Mouse (Mus musculus) intestine, embryonic 14.5 days (tissue): ENCODE measurements around the gene Vmn1r29. TPM values are rescaled to one million over a fixed set of nuclear protein-coding genes. Genes with fewer than 3 reads are reported as not detected.
"Not testable (repeated sequence)": the region's sequence is repeated elsewhere in the genome, so short reads cannot be mapped to it uniquely, and the experiment has no call there.

Experiments
- ATAC-seq: fragments of 200-750 bp; cut with Nextera tagmentation; replicated peaks from 2 replicates; pipeline ENCODE4 v1.8.0; 2017; ENCODE audit warnings: low read depth, moderate number of reproducible peaks, moderate TSS enrichment, moderate library complexity; ENCODE audit not compliant: low FRiP score, low TSS enrichment
- DNase-seq: peaks from one replicate; pipeline ENCODE4 v3.0.0-alpha.2; 2018; ENCODE audit warnings: low spot score
- H3K27ac ChIP-seq: fragments of 300-500 bp; sonication (generic); 2 replicates; pipeline ENCODE4 v1.5.1; 2014; ENCODE audit warnings: low read depth, mild to moderate bottlenecking, control low read depth
- H3K27me3 ChIP-seq: fragments of 300-500 bp; sonication (generic); replicated peaks from 2 replicates; pipeline ENCODE4 v1.6.1; 2014; ENCODE audit warnings: low read length, control low read depth; ENCODE audit not compliant: control insufficient read depth, insufficient read depth
- H3K36me3 ChIP-seq: fragments of 300-500 bp; sonication (generic); 2 replicates; pipeline ENCODE4 v1.6.1; 2014; ENCODE audit warnings: low read length, control low read depth; ENCODE audit not compliant: control insufficient read depth, insufficient read depth
- H3K4me1 ChIP-seq: fragments of 300-500 bp; sonication (generic); replicated peaks from 2 replicates; pipeline ENCODE4 v1.6.1; 2014; ENCODE audit warnings: low read length, control low read depth, mixed read lengths; ENCODE audit not compliant: control insufficient read depth, insufficient read depth
- H3K4me2 ChIP-seq: fragments of 300-500 bp; sonication (generic); 2 replicates; pipeline ENCODE4 v1.6.1; 2014; ENCODE audit warnings: low read length
- H3K4me3 ChIP-seq: fragments of 300-500 bp; sonication (generic); 2 replicates; pipeline ENCODE4 v1.5.1; 2014; ENCODE audit warnings: low read depth, low read length, control low read depth, mixed read lengths
- H3K9ac ChIP-seq: fragments of 300-500 bp; sonication (generic); 2 replicates; pipeline ENCODE4 v1.6.1; 2014; ENCODE audit warnings: mild to moderate bottlenecking, low read length
- H3K9me3 ChIP-seq: fragments of 300-500 bp; sonication (generic); 2 replicates; pipeline ENCODE4 v1.6.1; 2016; ENCODE audit warnings: low read length, control low read depth; ENCODE audit not compliant: control insufficient read depth
- WGBS: fragments of 180-500 bp; shearing (Covaris S2); extraction: QIAGEN DNeasy Blood & Tissue Kit; methylation state at CpG from one replicate; pipeline ENCODE4 v1.1.7; 2014; 5-methylcytosine and 5-hydroxymethylcytosine counted together
- polyA plus RNA-seq: library from polyadenylated mRNA; unstranded; fragments of >200 nt; fragmentation: Nextera tagmentation; extraction: Ambion mirVana; gene quantifications from 2 replicates; pipeline ENCODE4 v1.2.1, GENCODE M21; 2014

Gene Vmn1r29
- not detected in 2 replicates for polyA plus RNA-seq

- DNase-seq (no peak), ATAC-seq (no peak)
- no peaks in the 10 kb centered on the region for H3K4me1 ChIP-seq
- no peak within 1 kb of the TSS for H3K4me3 ChIP-seq
- H3K36me3 ChIP-seq, result no peaks in the 10 kb centered on the region
- H3K27me3 ChIP-seq, result no peaks in the 10 kb centered on the region
- H3K9me3 ChIP-seq, result no peaks in the 10 kb centered on the region
- no peak within 1 kb of the TSS for H3K9ac ChIP-seq
- no peak within 1 kb of the TSS for H3K27ac ChIP-seq
- no peak within 1 kb of the TSS for H3K4me2 ChIP-seq
Observed at GRCm38 (mm10) chr6:58301249-58301648, at the start of gene Vmn1r29. Gene Vmn1r29 (plus strand): TSS chr6:58301549.

- H3K27me3 ChIP-seq, result no peaks in the 10 kb centered on the region
- no peak for ATAC-seq
Observed at GRCm38 (mm10) chr6:58261737-58262136, 39.6 kb upstream of the Vmn1r29 start, which contains the start of gene Vmn1r28. Gene Vmn1r28 (plus strand): TSS chr6:58262037.

GRCm38 (mm10) chr6:58279661-58280060 is 21.7 kb upstream of the Vmn1r29 start:
- not testable (repeated sequence) for H3K9ac ChIP-seq, ATAC-seq, H3K4me2 ChIP-seq, H3K9me3 ChIP-seq, DNase-seq, H3K27me3 ChIP-seq, H3K36me3 ChIP-seq, H3K4me1 ChIP-seq, H3K27ac ChIP-seq, H3K4me3 ChIP-seq
- WGBS, result 94% methylated on average over 1 of the region's 1 CpGs

More at GRCm38 (mm10) chr6:58261737-58262136, 39.6 kb upstream of the Vmn1r29 start, which contains the start of gene Vmn1r28:
- Histone ChIP-seq H3K9ac (no peak within 1 kb of the TSS), H3K4me3 (no peak within 1 kb of the TSS), H3K27ac (no peak within 1 kb of the TSS), H3K4me2 (no peak within 1 kb of the TSS), H3K4me1 (no peaks in the 10 kb centered on the region), H3K9me3 (no peaks in the 10 kb centered on the region), H3K36me3 (no peaks in the 10 kb centered on the region)
- 89% methylated on average over 1 of the region's 1 CpGs for WGBS
- no peak for DNase-seq

- Histone ChIP-seq H3K9ac (no peak overlapping the region), H3K4me1 (no peaks in the 10 kb centered on the region), H3K4me3 (no peak overlapping the region), H3K27ac (no peak overlapping the region), H3K9me3 (no peaks in the 10 kb centered on the region), H3K4me2 (no peak overlapping the region), H3K36me3 (no peaks in the 10 kb centered on the region), H3K27me3 (no peaks in the 10 kb centered on the region)
- DNase-seq (no peak), ATAC-seq (no peak)
- 74% methylated on average over 2 of the region's 2 CpGs for WGBS
Observed at GRCm38 (mm10) chr6:58292201-58292600, 9.1 kb upstream of the Vmn1r29 start.

- not testable (repeated sequence) for H3K9ac ChIP-seq, H3K4me2 ChIP-seq, DNase-seq, H3K4me1 ChIP-seq, H3K9me3 ChIP-seq, ATAC-seq, H3K27ac ChIP-seq, H3K27me3 ChIP-seq, H3K4me3 ChIP-seq, H3K36me3 ChIP-seq
- WGBS, result 82% methylated on average over 19 of the region's 19 CpGs
Observed at GRCm38 (mm10) chr6:58298511-58298910, 2.8 kb upstream of the Vmn1r29 start.

- H3K27ac ChIP-seq, H3K36me3 ChIP-seq, DNase-seq, ATAC-seq, H3K4me2 ChIP-seq, H3K9me3 ChIP-seq, H3K4me3 ChIP-seq, H3K4me1 ChIP-seq, H3K9ac ChIP-seq, H3K27me3 ChIP-seq: not testable (repeated sequence)
- 82% methylated on average over 16 of the region's 17 CpGs for WGBS
Observed at GRCm38 (mm10) chr6:58330686-58331085, 29.3 kb downstream of the Vmn1r29 start.

Other genes starting within 250 kb of the Vmn1r29 start
- gene Vmn1r27, start 82.7 kb upstream of the Vmn1r29 start, polyA plus RNA-seq, result not detected in 2 replicates
- gene Vmn1r28, start 39.5 kb upstream of the Vmn1r29 start, polyA plus RNA-seq, result not detected in 2 replicates
- not detected in 2 replicates for gene Vmn1r30, start 141.8 kb downstream of the Vmn1r29 start, polyA plus RNA-seq
- not detected in 2 replicates for gene Vmn1r31, start 173.8 kb downstream of the Vmn1r29 start, polyA plus RNA-seq